Mouse (Mus musculus): Measurements from ENCODE around the gene Trim33. TPM values are rescaled to one million over a fixed set of nuclear protein-coding genes. Genes with fewer than 3 reads are reported as not detected.

Gene Trim33
- polyA plus RNA-seq (2015; fragmentation: Nextera tagmentation; extraction: Ambion mirVana): 38.4 and 42.0 TPM in 2 replicates

GRCm38 (mm10) chr3:103279182-103280149, at the start of gene Trim33:
Trim33 (plus strand) TSS chr3:103279293.
- peaks cover 29% of the 10 kb centered on the region for H3K4me1 ChIP-seq (replicated peaks)
- no peaks in the 10 kb centered on the region for H3K27me3 ChIP-seq
- peaks cover 7% of the 10 kb centered on the region for H3K36me3 ChIP-seq
- no peaks in the 10 kb centered on the region for H3K9me3 ChIP-seq
- ATAC-seq: peak; percentile 93
- H3K4me3 ChIP-seq (replicated peaks): peak within 1 kb of the TSS; percentile 97
- H3K27ac ChIP-seq: peak within 1 kb of the TSS; percentile 97
- WGBS: under 1% methylated on average over 110 of the region's 136 CpGs
- peak within 1 kb of the TSS; percentile 98 for H3K9ac ChIP-seq (replicated peaks)
- peak within 1 kb of the TSS; percentile 94 for H3K4me2 ChIP-seq (replicated peaks)

GRCm38 (mm10) chr3:103232398-103232797, 46.7 kb upstream of the Trim33 start:
- ATAC-seq: no peak
- Histone ChIP-seq H3K4me2 (replicated peaks) (no peak overlapping the region), H3K9me3 (peaks cover 7% of the 10 kb centered on the region), H3K27ac (no peak overlapping the region), H3K4me3 (replicated peaks) (no peak overlapping the region), H3K36me3 (no peaks in the 10 kb centered on the region), H3K9ac (replicated peaks) (no peak overlapping the region), H3K4me1 (replicated peaks) (no peaks in the 10 kb centered on the region), H3K27me3 (no peaks in the 10 kb centered on the region)
- WGBS: 84% methylated on average over 4 of the region's 4 CpGs

DNA sequence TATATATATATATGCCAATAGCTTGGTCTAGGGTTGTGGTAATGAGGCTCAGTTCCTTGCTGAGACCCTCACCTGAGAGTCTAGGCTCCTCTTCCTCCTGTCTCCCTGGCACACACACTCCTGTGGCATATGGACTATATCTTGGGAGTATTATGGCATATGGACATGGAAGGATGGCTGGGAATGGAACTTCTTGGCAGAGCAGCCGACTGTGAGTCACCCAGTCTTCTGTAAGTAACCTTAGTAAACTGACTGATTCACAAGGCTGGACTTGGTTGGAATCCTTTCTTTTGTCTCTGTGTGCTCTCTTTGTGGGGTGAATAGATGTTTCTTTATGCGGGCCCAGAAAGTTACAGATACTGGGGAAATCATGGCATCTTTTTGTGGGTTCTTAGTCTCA, 37.6 kb upstream of the Trim33 start:
- Histone ChIP-seq H3K9me3 (no peaks in the 10 kb centered on the region; the same call in 1 of the 2 replicates), H3K36me3 (no peaks in the 10 kb centered on the region), H3K27ac (no peak overlapping the region), H3K9ac (replicated peaks) (no peak overlapping the region), H3K4me3 (replicated peaks) (no peak overlapping the region), H3K4me1 (replicated peaks) (no peaks in the 10 kb centered on the region), H3K4me2 (replicated peaks) (no peak overlapping the region), H3K27me3 (no peaks in the 10 kb centered on the region)
- no peak for ATAC-seq
- whole genome bisulfite sequencing: 87% methylated on average over 2 of the region's 2 CpGs

- Histone ChIP-seq H3K9me3 (no peaks in the 10 kb centered on the region; the same call in 1 of the 2 replicates), H3K4me3 (replicated peaks) (no peak overlapping the region), H3K27ac (no peak overlapping the region), H3K27me3 (no peaks in the 10 kb centered on the region), H3K36me3 (no peaks in the 10 kb centered on the region), H3K9ac (replicated peaks) (no peak overlapping the region), H3K4me2 (replicated peaks) (no peak overlapping the region), H3K4me1 (replicated peaks) (no peaks in the 10 kb centered on the region)
- 87% methylated on average over 3 of the region's 3 CpGs for WGBS
- ATAC-seq: no peak
Measured at GRCm38 (mm10) chr3:103242156-103242555, 36.9 kb upstream of the Trim33 start.

DNA sequence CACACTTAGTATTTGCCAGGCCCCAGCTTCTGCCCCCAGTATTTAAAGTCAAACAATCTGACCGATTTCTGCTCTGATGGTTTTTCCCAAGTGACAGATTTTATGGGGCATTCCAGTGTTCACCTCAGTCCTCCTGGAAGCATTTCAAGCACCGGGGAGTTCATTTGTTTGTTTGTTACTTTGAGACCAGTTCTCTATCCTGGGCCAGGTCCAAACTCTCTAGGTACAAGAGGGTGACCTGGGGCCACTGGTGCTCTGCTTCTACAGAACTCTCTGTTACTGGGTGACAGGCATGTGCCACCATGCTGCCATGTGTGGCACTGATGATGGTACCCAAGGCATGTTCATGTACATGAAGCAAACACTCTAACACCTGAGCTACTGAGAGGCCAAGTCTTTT, 35.6 kb upstream of the Trim33 start:
- 92% methylated on average over 2 of the region's 2 CpGs for WGBS
- no peaks in the 10 kb centered on the region for H3K36me3 ChIP-seq
- no peak overlapping the region for H3K4me3 ChIP-seq (replicated peaks)
- no peaks in the 10 kb centered on the region; the same call in 1 of the 2 replicates for H3K9me3 ChIP-seq
- no peak overlapping the region for H3K9ac ChIP-seq (replicated peaks)
- H3K27ac ChIP-seq: no peak overlapping the region
- no peak for ATAC-seq
- no peaks in the 10 kb centered on the region for H3K4me1 ChIP-seq (replicated peaks)
- no peak overlapping the region for H3K4me2 ChIP-seq (replicated peaks)
- no peaks in the 10 kb centered on the region for H3K27me3 ChIP-seq

DNA sequence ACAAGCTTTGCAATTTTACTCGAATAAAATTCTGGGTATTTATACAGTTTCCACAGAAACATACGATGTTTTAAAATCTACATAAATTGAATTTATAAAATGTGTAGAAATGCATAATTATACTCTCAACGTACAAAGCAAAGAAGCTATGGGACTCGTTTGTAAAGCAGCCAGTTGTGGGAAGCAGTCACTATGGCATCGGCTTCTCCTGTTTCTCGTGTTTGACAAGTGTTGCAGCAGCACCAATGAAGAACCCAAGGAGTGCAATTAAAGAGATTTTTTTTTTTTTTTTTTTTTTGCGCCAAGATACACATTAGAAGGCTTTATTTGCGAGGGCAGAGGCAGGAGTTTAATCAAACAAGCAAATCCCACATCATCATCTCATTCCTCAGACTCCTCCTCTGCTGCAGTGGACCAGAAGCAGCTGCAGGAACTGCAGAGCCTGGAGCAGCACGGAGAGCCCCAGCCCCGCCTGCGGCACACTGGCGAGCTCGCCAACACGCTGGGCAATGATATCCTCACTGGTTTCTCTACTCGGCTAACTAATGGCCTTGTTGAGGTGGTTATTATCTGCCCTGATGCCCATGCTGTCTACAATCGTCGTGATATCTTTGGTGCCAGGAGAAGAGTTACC, 32.3 kb upstream of the Trim33 start:
- Histone ChIP-seq H3K27me3 (no peaks in the 10 kb centered on the region), H3K4me2 (replicated peaks) (no peak overlapping the region)
- 90% methylated on average over 17 of the region's 17 CpGs for WGBS

DNA sequence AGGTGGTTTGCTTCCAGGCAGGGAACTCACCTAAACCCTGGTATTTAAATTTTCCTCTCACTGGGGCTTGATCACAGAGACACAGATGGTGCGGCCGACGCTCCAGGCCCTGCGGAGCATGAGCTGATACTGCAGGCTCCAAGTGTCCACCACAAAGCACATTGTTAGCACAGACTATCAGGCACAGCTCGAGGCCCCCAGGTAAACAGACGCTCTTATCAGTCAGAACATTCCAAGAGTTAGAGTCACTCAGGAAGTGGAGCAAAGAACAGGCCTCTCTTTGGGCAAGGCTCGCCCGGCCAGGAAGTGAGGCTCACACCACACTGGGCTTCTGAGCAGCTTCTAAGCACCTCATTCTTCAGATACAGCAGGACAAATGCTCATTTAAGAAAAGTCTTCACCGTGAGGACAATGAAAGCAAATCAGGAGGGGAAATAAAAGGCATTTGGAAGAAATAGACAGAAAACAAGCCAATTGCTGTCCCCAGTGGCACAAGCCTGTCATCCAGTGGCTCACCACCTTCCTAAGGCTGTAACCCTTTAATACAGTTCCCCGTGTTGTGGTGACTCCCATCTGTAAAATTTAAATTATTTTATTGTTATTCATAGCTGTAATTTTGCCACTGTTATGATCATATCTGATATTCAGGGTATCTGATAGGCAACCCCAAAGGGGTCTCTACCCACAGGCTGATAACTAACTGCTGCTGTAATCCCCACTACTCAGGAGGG, 22.8 kb upstream of the Trim33 start:
- 70% methylated on average over 10 of the region's 10 CpGs for WGBS
- no peak for ATAC-seq
- Histone ChIP-seq H3K27me3 (no peaks in the 10 kb centered on the region), H3K9me3 (no peaks in the 10 kb centered on the region), H3K4me2 (replicated peaks) (no peak overlapping the region), H3K27ac (no peak overlapping the region), H3K4me1 (replicated peaks) (no peaks in the 10 kb centered on the region), H3K4me3 (replicated peaks) (no peak overlapping the region), H3K9ac (replicated peaks) (no peak overlapping the region), H3K36me3 (no peaks in the 10 kb centered on the region)

More for the DNA sequence above, 32.3 kb upstream of the Trim33 start:
- Histone ChIP-seq H3K36me3 (no peaks in the 10 kb centered on the region), H3K9ac (replicated peaks) (no peak overlapping the region), H3K9me3 (no peaks in the 10 kb centered on the region), H3K4me1 (replicated peaks) (no peaks in the 10 kb centered on the region), H3K4me3 (replicated peaks) (no peak overlapping the region), H3K27ac (no peak overlapping the region)
- no peak for ATAC-seq

- no peak for ATAC-seq
- H3K9me3 ChIP-seq: no peaks in the 10 kb centered on the region
- H3K36me3 ChIP-seq: no peaks in the 10 kb centered on the region
- no peak overlapping the region for H3K4me3 ChIP-seq (replicated peaks)
- no peak overlapping the region for H3K4me2 ChIP-seq (replicated peaks)
- H3K27ac ChIP-seq: no peak overlapping the region
- H3K9ac ChIP-seq (replicated peaks): no peak overlapping the region
- H3K27me3 ChIP-seq: no peaks in the 10 kb centered on the region
- H3K4me1 ChIP-seq (replicated peaks): no peaks in the 10 kb centered on the region
- 93% methylated on average over 12 of the region's 12 CpGs for WGBS
Measured at GRCm38 (mm10) chr3:103262802-103263417, 16.2 kb upstream of the Trim33 start.

- H3K27ac ChIP-seq: peak overlapping the region; percentile 97
- 17% methylated on average over 11 of the region's 11 CpGs for WGBS
- ATAC-seq: no peak
- peak overlapping the region; percentile 97 for H3K4me3 ChIP-seq (replicated peaks)
- peaks cover 7% of the 10 kb centered on the region for H3K36me3 ChIP-seq
- peak overlapping the region; percentile 98 for H3K9ac ChIP-seq (replicated peaks)
- no peaks in the 10 kb centered on the region for H3K9me3 ChIP-seq
- H3K4me1 ChIP-seq (replicated peaks): peaks cover 29% of the 10 kb centered on the region
- H3K27me3 ChIP-seq: no peaks in the 10 kb centered on the region
- peak overlapping the region; percentile 64 for H3K4me2 ChIP-seq (replicated peaks)
Measured at GRCm38 (mm10) chr3:103278561-103279181, 422 bp upstream of the Trim33 start.

DNA sequence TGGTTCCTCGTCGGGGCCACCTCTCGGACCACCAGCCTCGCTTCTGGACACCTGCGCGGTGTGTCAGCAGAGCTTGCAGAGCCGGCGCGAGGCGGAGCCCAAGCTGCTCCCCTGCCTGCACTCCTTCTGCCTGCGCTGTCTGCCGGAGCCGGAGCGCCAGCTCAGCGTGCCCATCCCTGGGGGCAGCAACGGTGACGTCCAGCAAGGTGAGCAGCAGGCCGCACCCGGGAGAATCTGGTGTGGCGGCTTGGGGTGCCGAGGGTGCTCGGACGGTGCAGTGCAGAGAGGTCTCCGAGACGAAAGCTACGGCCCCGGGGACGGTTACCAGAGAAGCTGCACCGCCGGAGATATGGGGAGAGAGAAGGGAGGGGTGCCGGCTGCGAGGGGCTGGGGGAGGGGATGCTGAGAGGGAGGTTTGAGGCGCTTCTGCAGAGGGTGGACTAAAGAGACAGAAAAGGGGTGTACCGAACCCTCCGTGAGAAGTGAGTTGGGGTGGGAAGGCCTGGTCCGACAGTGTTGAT, 1.2 kb downstream of the Trim33 start:
- Histone ChIP-seq H3K27ac (peak overlapping the region; percentile 97), H3K4me3 (replicated peaks) (peak overlapping the region; percentile 97), H3K9me3 (no peaks in the 10 kb centered on the region), H3K27me3 (no peaks in the 10 kb centered on the region), H3K4me2 (replicated peaks) (peak overlapping the region; percentile 94), H3K36me3 (peaks cover 7% of the 10 kb centered on the region), H3K9ac (replicated peaks) (peak overlapping the region; percentile 98), H3K4me1 (replicated peaks) (peaks cover 29% of the 10 kb centered on the region)
- peak; percentile 81 for ATAC-seq
- under 1% methylated on average over 35 of the region's 36 CpGs for WGBS

DNA sequence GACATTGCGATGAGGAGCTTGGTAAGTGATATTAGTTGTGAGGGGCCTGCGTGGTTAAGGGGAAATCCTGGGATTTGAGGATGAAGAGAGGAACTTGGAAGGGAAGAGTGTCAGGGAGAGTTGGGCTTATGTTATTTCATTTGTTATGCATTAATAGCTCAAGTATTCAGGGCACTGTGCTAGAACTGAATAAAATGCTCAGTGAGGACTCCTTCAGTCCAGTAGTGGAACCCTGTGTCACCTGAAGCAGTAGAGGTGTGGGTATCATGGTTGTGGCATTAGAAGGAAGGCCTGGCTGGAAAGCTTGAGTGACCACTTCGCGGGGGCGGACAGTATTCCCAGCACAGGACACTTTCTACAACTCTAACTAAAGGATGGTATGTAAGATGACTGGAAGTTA, 1.8 kb downstream of the Trim33 start:
- H3K4me3 ChIP-seq (replicated peaks): peak overlapping the region; percentile 97
- peak overlapping the region; percentile 97 for H3K27ac ChIP-seq
- ATAC-seq: no peak
- WGBS: 34% methylated on average over 5 of the region's 5 CpGs
- peak overlapping the region; percentile 94 for H3K4me2 ChIP-seq (replicated peaks)
- peak overlapping the region; percentile 98 for H3K9ac ChIP-seq (replicated peaks)
- H3K4me1 ChIP-seq (replicated peaks): peaks cover 29% of the 10 kb centered on the region
- H3K9me3 ChIP-seq: no peaks in the 10 kb centered on the region
- H3K36me3 ChIP-seq: peaks cover 7% of the 10 kb centered on the region
- H3K27me3 ChIP-seq: no peaks in the 10 kb centered on the region
